Mouse (Mus musculus) erythroblast, embryonic 14.5 days (primary cell): ENCODE measurements around the gene Gm11639. TPM values are rescaled to one million over a fixed set of nuclear protein-coding genes. Genes with fewer than 3 reads are reported as not detected.

Experiments
- H3K27me3 ChIP-seq: 2 replicates; pipeline ENCODE4 v1.6.1; 2012; ENCODE audit warnings: inconsistent platforms; ENCODE audit not compliant: control insufficient read depth
- H3K36me3 ChIP-seq: 2 replicates; pipeline ENCODE4 v1.6.1; 2012; ENCODE audit warnings: mild to moderate bottlenecking, inconsistent platforms; ENCODE audit not compliant: control insufficient read depth
- H3K4me1 ChIP-seq: 2 replicates; pipeline ENCODE4 v1.6.1; 2012; ENCODE audit warnings: inconsistent platforms; ENCODE audit not compliant: control insufficient read depth
- H3K4me3 ChIP-seq: replicated peaks from 2 replicates; pipeline ENCODE3; 2012; ENCODE audit warnings: moderate library complexity, mild to moderate bottlenecking, inconsistent platforms
- H3K9me3 ChIP-seq: 2 replicates; pipeline ENCODE4 v1.6.1; 2012; ENCODE audit warnings: low read length, inconsistent platforms, mixed read lengths; ENCODE audit not compliant: control insufficient read depth
- GATA1 ChIP-seq: IDR thresholded peaks from 2 replicates; pipeline ENCODE4 v1.6.1; 2012; ENCODE audit warnings: low read length, inconsistent platforms, mixed read lengths
- TAL1 ChIP-seq: IDR thresholded peaks from 3 replicates; pipeline ENCODE4 v1.6.1; 2012; ENCODE audit warnings: low read length, inconsistent platforms, mixed read lengths
- polyA plus RNA-seq: library from polyadenylated mRNA; stranded (reverse); fragments of >175 nt; gene quantifications from 2 replicates; pipeline ENCODE4 v1.2.3, GENCODE M21; 2012

Gm11639 gene
- polyA plus RNA-seq, 1 experiment, result not detected

- peaks cover 31% of the 10 kb centered on the region for H3K27me3 ChIP-seq
- peaks cover 21% of the 10 kb centered on the region for H3K9me3 ChIP-seq
- H3K4me3 ChIP-seq, result no peak overlapping the region
- H3K4me1 ChIP-seq, result peaks cover 55% of the 10 kb centered on the region
- TF ChIP-seq TAL1, result no peak
- TF ChIP-seq GATA1, result no peak
- H3K36me3 ChIP-seq, result peaks cover 30% of the 10 kb centered on the region
Observed at GRCm38 (mm10) chr11:105161411-105161810, 475.9 kb downstream of the Gm11639 start.

- no peak overlapping the region for H3K4me3 ChIP-seq
- peaks cover 27% of the 10 kb centered on the region for H3K9me3 ChIP-seq
- H3K4me1 ChIP-seq, result peaks cover 38% of the 10 kb centered on the region
- peaks cover 37% of the 10 kb centered on the region for H3K27me3 ChIP-seq
- TF ChIP-seq GATA1 (no peak), TAL1 (no peak)
- H3K36me3 ChIP-seq, result peaks cover 46% of the 10 kb centered on the region
Observed at GRCm38 (mm10) chr11:105164516-105165510, 479.3 kb downstream of the Gm11639 start.

GRCm38 (mm10) chr11:105166780-105167179 is 481.3 kb downstream of the Gm11639 start:
- Histone ChIP-seq H3K4me1 (peaks cover 45% of the 10 kb centered on the region), H3K27me3 (peaks cover 37% of the 10 kb centered on the region), H3K4me3 (no peak overlapping the region), H3K9me3 (peaks cover 27% of the 10 kb centered on the region), H3K36me3 (peaks cover 47% of the 10 kb centered on the region)
- TF ChIP-seq TAL1 (no peak), GATA1 (no peak)

Other genes with a start within 250 kb of the Gm11639 start
- 7.5 and 8.5 TPM in 2 replicates for gene Kansl1, start 216.8 kb upstream of the Gm11639 start, polyA plus RNA-seq
- gene Cdc27, start 135.1 kb upstream of the Gm11639 start, polyA plus RNA-seq, result 0.48 and 0.69 TPM in 2 replicates
- 0.03 and 0.07 TPM in 2 replicates for gene Myl4, start 135.0 kb upstream of the Gm11639 start, polyA plus RNA-seq
- gene Itgb3, start 77.7 kb upstream of the Gm11639 start, polyA plus RNA-seq, result 0.02 and 0.03 TPM in 2 replicates